Mouse (Mus musculus) testis, adult 2 months (tissue): ENCODE measurements around the gene Cul7.

Experiments
- CTCF ChIP-seq: fragments of 200-500 bp; IDR thresholded peaks from 2 replicates; pipeline ENCODE4 v1.5.1; 2012; ENCODE audit warnings: low read depth, mild to moderate bottlenecking, inconsistent platforms, low read length, moderate library complexity; ENCODE audit not compliant: control insufficient read depth, insufficient read depth, insufficient replicate concordance
- POLR2A ChIP-seq: fragments of 200-500 bp; IDR thresholded peaks from 2 replicates; pipeline ENCODE4 v1.6.1; 2012; ENCODE audit warnings: low read depth, mild to moderate bottlenecking, inconsistent platforms, low read length, moderate library complexity; ENCODE audit not compliant: control insufficient read depth

DNA sequence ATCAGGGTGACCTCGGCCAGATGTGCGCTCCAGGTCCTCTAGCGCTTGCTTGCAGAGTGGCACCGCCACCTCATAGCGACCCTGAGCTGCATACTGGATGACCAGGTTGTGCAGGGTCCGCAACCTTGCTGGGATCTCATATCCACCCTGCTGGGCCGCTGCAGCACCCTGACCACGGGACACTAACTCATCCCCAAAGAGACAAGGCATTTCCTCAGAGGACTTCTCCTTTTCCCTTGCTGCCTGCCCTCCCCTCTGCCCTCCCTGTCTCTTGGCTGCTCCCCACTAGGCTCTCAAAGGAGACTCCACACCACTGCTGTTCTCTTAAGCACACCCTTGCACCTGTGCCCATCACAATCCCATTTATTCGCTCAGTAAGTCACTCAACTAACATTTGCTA is 10.2 kb upstream of the Cul7 start:
- TF ChIP-seq CTCF (no peak), POLR2A (no peak)
